9 mouse cellular contexts compared by ENCODE assay signal in genomic region chr12:98668132-98668814, GRCm38 (mm10). TPM values are rescaled to one million over a fixed set of nuclear protein-coding genes. Genes with fewer than 3 reads are reported as not detected.
DNase-seq lines count a peak whose midpoint lies in the region; ATAC-seq lines count a peak whose summit lies in the region.
"Had no signal": no experiment of that assay in that cellular context is flagged by ENCODE, and none has a peak within 500 bp of the region (broad histone marks: within the 10 kb centered on the region; RNA-seq: fewer than 3 reads in every experiment).

No protein-coding gene starts in this region.

- no peaks in the 10 kb centered on the region for H3K4me1 ChIP-seq in kidney, embryonic 15.5 days
- H3K4me1 ChIP-seq: liver, embryonic 15.5 days; stomach, embryonic 15.5 days had no signal

- 0 out of 2 replicates have a peak, but pooled peaks have one; percentile 25 for ATAC-seq in kidney, embryonic 15.5 days (replicated peaks; ENCODE audit: low FRiP score)

- DNase-seq in MN1 (ENCODE audit: low spot score) (peak; percentile 32), adipocyte (ENCODE audit: low spot score) (peak; percentile 32)
- peak; percentile 46 to 84 for DNase-seq in frontal cortex, adult 2 months (ENCODE audit: extremely low spot score in 1 of 2, low spot score in 1 of 2)
- DNase-seq in lung, adult 18-20 months = peak; percentile 72 to 78
- no peak for DNase-seq in spleen, adult 18-20 months
- DNase-seq in retina, embryonic 14.5 days (ENCODE audit: low spot score) = no peak

- no peaks in the 10 kb centered on the region for H3K9me3 ChIP-seq in kidney, embryonic 15.5 days (replicated peaks)
- H3K9me3 ChIP-seq: liver, embryonic 15.5 days; stomach, embryonic 15.5 days had no signal

- H3K4me2 ChIP-seq in kidney, embryonic 15.5 days = no peak overlapping the region
- H3K4me2 ChIP-seq: liver, embryonic 15.5 days; stomach, embryonic 15.5 days had no signal

- WGBS in kidney, embryonic 15.5 days = 56% methylated on average over 10 of the region's 10 CpGs

- H3K27me3 ChIP-seq in kidney, embryonic 15.5 days = no peaks in the 10 kb centered on the region
- H3K27me3 ChIP-seq: liver, embryonic 15.5 days; stomach, embryonic 15.5 days had no signal

- H3K4me3 ChIP-seq in kidney, embryonic 15.5 days (replicated peaks) = no peak overlapping the region
- H3K4me3 ChIP-seq: liver, embryonic 15.5 days; stomach, embryonic 15.5 days had no signal

- H3K27ac ChIP-seq in kidney, embryonic 15.5 days = peak overlapping the region; percentile 18; the same call in 1 of the 2 replicates
- H3K27ac ChIP-seq: liver, embryonic 15.5 days; stomach, embryonic 15.5 days had no signal

- H3K9ac ChIP-seq in kidney, embryonic 15.5 days = no peak overlapping the region
- H3K9ac ChIP-seq: liver, embryonic 15.5 days; stomach, embryonic 15.5 days had no signal

- H3K36me3 ChIP-seq in kidney, embryonic 15.5 days = peaks cover 16% of the 10 kb centered on the region
- H3K36me3 ChIP-seq: liver, embryonic 15.5 days had no signal

RNA-seq across cellular contexts. Expression of gene Spata7, which starts 40.3 kb away (rescaled TPM):
- polyA plus RNA-seq in frontal cortex, adult 2 months (2012; rRNA removed) = 26.5 and 28.8 TPM in 2 replicates
- polyA plus RNA-seq in kidney, embryonic 15.5 days (2015; fragmentation: Nextera tagmentation; extraction: Ambion mirVana) = 17.5 and 18.0 TPM in 2 replicates

Comparison
In these comparisons a context has a peak if more than half of its experiments do, and no peak if none do; other contexts are left out.
1. DNase-seq: peak in MN1 (single experiment), adipocyte (single experiment), frontal cortex, adult 2 months (2 of 2) and lung, adult 18-20 months (2 of 2); none in spleen, adult 18-20 months (0 of 2) and retina, embryonic 14.5 days (single experiment).